Mouse (Mus musculus): ENCODE measurements around the gene Peli1. TPM values are rescaled to one million over a fixed set of nuclear protein-coding genes. Genes with fewer than 3 reads are reported as not detected.

Gene Peli1
- polyA plus RNA-seq, 1 experiment: 8.8 TPM

DNA sequence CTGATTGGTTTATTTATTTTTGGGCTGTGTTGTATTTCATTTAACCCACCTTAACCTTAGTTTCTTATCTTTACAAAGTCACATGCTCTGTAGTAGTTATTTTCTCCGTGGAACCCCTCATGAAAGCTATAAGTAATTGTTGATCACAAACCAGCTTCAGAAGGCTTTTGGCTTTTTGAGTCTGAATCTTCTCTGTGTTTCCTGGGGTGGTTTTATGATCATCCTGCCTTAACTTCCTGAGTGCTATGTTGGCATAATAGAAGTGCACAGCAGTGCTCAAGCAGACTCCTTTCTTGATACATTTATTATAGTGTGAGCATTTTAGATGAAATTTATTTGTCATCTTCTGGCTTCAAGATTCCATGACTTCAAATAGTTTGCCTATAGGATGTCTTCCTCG lies 12.1 kb downstream of the Peli1 start:
- 69% methylated on average over 2 of the region's 2 CpGs for WGBS
- no peak overlapping the region for H3K4me3 ChIP-seq (ENCODE audit: insufficient read depth, low read depth, low read length)
- TF ChIP-seq POLR2A (IDR thresholded peaks at IDR 0.05; ENCODE audit: low read depth, low read length): no peak
- TF ChIP-seq CTCF (conservative IDR thresholded peaks at IDR 0.05; ENCODE audit: insufficient read depth, insufficient read length, low read depth, low read length): no peak
- no peak for DNase-seq
- H3K27ac ChIP-seq (ENCODE audit: insufficient read depth, low read depth, low read length): no peak overlapping the region
- no peaks in the 10 kb centered on the region for H3K36me3 ChIP-seq (ENCODE audit: control insufficient read depth, insufficient read depth, low read length)
- H3K27me3 ChIP-seq (replicated peaks; ENCODE audit: control insufficient read depth, insufficient read depth, low read length): no peaks in the 10 kb centered on the region
- H3K4me1 ChIP-seq (ENCODE audit: control insufficient read depth, insufficient read depth, low read length): peaks cover 8% of the 10 kb centered on the region; the same call in 1 of the 2 replicates

DNA sequence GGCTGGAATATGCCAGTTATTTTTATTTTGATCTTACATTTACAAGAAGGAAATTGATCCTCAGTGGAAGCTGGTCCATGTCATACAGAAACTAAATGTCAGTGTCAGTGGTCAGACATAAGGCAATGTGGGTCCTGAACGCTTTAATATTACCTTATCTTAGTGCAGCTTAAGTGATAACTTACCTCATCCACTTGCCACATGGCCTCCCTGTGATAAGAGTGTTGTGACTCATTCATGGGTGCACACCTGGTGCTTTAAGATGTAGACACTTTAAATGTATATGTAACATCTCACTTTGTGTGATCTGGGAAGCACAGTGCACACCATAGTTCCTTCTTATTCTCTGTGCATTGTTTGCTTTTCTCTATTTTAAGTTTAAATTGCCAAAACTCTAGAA lies 14.3 kb downstream of the Peli1 start:
- Histone ChIP-seq H3K4me3 (ENCODE audit: insufficient read depth, low read depth, low read length) (no peak overlapping the region), H3K4me1 (ENCODE audit: control insufficient read depth, insufficient read depth, low read length) (peaks cover 3% of the 10 kb centered on the region; the same call in 1 of the 2 replicates), H3K36me3 (ENCODE audit: control insufficient read depth, insufficient read depth, low read length) (no peaks in the 10 kb centered on the region), H3K27ac (ENCODE audit: insufficient read depth, low read depth, low read length) (no peak overlapping the region; the same call in 1 of the 2 replicates), H3K27me3 (replicated peaks; ENCODE audit: control insufficient read depth, insufficient read depth, low read length) (no peaks in the 10 kb centered on the region)
- 73% methylated on average over 1 of the region's 1 CpGs for WGBS
- TF ChIP-seq CTCF (conservative IDR thresholded peaks at IDR 0.05; ENCODE audit: insufficient read depth, insufficient read length, low read depth, low read length) (no peak), POLR2A (IDR thresholded peaks at IDR 0.05; ENCODE audit: low read depth, low read length) (no peak)
- DNase-seq: no peak

- Histone ChIP-seq H3K27ac (ENCODE audit: insufficient read depth, low read depth, low read length) (no peak overlapping the region), H3K4me1 (ENCODE audit: control insufficient read depth, insufficient read depth, low read length) (peaks cover 3% of the 10 kb centered on the region; the same call in 1 of the 2 replicates), H3K27me3 (replicated peaks; ENCODE audit: control insufficient read depth, insufficient read depth, low read length) (no peaks in the 10 kb centered on the region), H3K36me3 (ENCODE audit: control insufficient read depth, insufficient read depth, low read length) (no peaks in the 10 kb centered on the region), H3K4me3 (ENCODE audit: insufficient read depth, low read depth, low read length) (no peak overlapping the region)
- 94% methylated on average over 1 of the region's 1 CpGs for WGBS
- TF ChIP-seq CTCF (conservative IDR thresholded peaks at IDR 0.05; ENCODE audit: insufficient read depth, insufficient read length, low read depth, low read length): no peak
- no peak for TF ChIP-seq POLR2A (IDR thresholded peaks at IDR 0.05; ENCODE audit: low read depth, low read length)
- DNase-seq: no peak
Measured at GRCm38 (mm10) chr11:21107120-21107519, 16.0 kb downstream of the Peli1 start.

DNA sequence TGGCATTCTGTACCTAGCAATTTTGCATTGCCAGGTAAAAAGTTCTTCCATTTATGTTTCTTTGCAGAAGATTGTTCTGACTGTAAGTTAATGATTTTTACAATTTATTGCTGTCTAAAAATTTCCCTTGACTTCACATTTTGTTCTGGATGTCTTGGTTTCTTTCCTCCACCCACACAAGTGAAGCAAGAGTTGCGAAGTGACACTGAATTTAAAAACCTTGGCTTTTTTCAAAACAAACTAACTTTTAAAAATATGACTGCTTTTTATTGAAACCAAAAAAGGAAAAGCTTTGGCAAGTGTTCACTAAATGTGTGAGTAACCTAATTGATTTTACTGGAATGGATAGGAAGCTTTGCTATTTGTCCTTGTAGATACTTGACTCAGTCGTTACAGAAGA lies 18.2 kb downstream of the Peli1 start:
- H3K4me1 ChIP-seq (ENCODE audit: control insufficient read depth, insufficient read depth, low read length): peaks cover 3% of the 10 kb centered on the region; the same call in 1 of the 2 replicates
- DNase-seq: no peak
- H3K27me3 ChIP-seq (replicated peaks; ENCODE audit: control insufficient read depth, insufficient read depth, low read length): no peaks in the 10 kb centered on the region
- TF ChIP-seq POLR2A (IDR thresholded peaks at IDR 0.05; ENCODE audit: low read depth, low read length) (no peak), CTCF (conservative IDR thresholded peaks at IDR 0.05; ENCODE audit: insufficient read depth, insufficient read length, low read depth, low read length) (no peak)
- H3K27ac ChIP-seq (ENCODE audit: insufficient read depth, low read depth, low read length): no peak overlapping the region
- WGBS: 64% methylated on average over 2 of the region's 2 CpGs
- no peak overlapping the region for H3K4me3 ChIP-seq (ENCODE audit: insufficient read depth, low read depth, low read length)
- H3K36me3 ChIP-seq (ENCODE audit: control insufficient read depth, insufficient read depth, low read length): no peaks in the 10 kb centered on the region

DNA sequence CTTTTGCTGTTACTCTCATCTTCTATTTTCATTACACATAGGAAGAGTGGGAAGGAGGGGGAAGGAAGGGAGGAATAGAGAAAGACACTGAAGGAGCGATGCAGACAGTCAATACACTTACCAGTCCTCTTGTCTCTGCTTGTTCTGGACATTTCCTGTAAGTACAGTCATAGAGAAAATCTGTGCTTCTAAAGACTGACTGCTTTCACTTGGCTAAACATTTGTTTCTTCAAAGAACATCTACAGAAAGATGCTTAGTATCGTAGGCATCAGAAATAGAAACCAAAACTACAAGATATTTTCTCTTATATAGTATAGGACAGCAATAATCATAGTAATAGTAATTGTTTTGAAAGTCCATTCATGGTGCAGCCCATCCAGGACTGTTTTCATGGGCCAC lies 23.4 kb downstream of the Peli1 start:
- TF ChIP-seq POLR2A (IDR thresholded peaks at IDR 0.05; ENCODE audit: low read depth, low read length) (no peak), CTCF (conservative IDR thresholded peaks at IDR 0.05; ENCODE audit: insufficient read depth, insufficient read length, low read depth, low read length) (no peak)
- 75% methylated on average over 2 of the region's 2 CpGs for WGBS
- no peaks in the 10 kb centered on the region for H3K27me3 ChIP-seq (replicated peaks; ENCODE audit: control insufficient read depth, insufficient read depth, low read length)

GRCm38 (mm10) chr11:21115804-21116203 lies 24.7 kb downstream of the Peli1 start:
- H3K27ac ChIP-seq (ENCODE audit: insufficient read depth, low read depth, low read length): no peak overlapping the region
- no peak for TF ChIP-seq CTCF (conservative IDR thresholded peaks at IDR 0.05; ENCODE audit: insufficient read depth, insufficient read length, low read depth, low read length)
- TF ChIP-seq POLR2A (IDR thresholded peaks at IDR 0.05; ENCODE audit: low read depth, low read length): no peak
- DNase-seq: no peak
- no peaks in the 10 kb centered on the region for H3K27me3 ChIP-seq (replicated peaks; ENCODE audit: control insufficient read depth, insufficient read depth, low read length)
- no peak overlapping the region for H3K4me3 ChIP-seq (ENCODE audit: insufficient read depth, low read depth, low read length)
- peaks cover 5% of the 10 kb centered on the region; the same call in 1 of the 2 replicates for H3K4me1 ChIP-seq (ENCODE audit: control insufficient read depth, insufficient read depth, low read length)
- H3K36me3 ChIP-seq (ENCODE audit: control insufficient read depth, insufficient read depth, low read length): no peaks in the 10 kb centered on the region

More for the DNA sequence above, 23.4 kb downstream of the Peli1 start:
- H3K36me3 ChIP-seq (ENCODE audit: control insufficient read depth, insufficient read depth, low read length): no peaks in the 10 kb centered on the region
- H3K4me3 ChIP-seq (ENCODE audit: insufficient read depth, low read depth, low read length): no peak overlapping the region
- H3K27ac ChIP-seq (ENCODE audit: insufficient read depth, low read depth, low read length): no peak overlapping the region
- DNase-seq: no peak
- H3K4me1 ChIP-seq (ENCODE audit: control insufficient read depth, insufficient read depth, low read length): peaks cover 1% of the 10 kb centered on the region; the same call in 1 of the 2 replicates

- Histone ChIP-seq H3K4me1 (ENCODE audit: control insufficient read depth, insufficient read depth, low read length) (peaks cover 5% of the 10 kb centered on the region; the same call in 1 of the 2 replicates), H3K36me3 (ENCODE audit: control insufficient read depth, insufficient read depth, low read length) (no peaks in the 10 kb centered on the region), H3K27ac (ENCODE audit: insufficient read depth, low read depth, low read length) (no peak overlapping the region), H3K27me3 (replicated peaks; ENCODE audit: control insufficient read depth, insufficient read depth, low read length) (no peaks in the 10 kb centered on the region), H3K4me3 (ENCODE audit: insufficient read depth, low read depth, low read length) (no peak overlapping the region)
- DNase-seq: no peak
- TF ChIP-seq CTCF (conservative IDR thresholded peaks at IDR 0.05; ENCODE audit: insufficient read depth, insufficient read length, low read depth, low read length): no peak
- no peak for TF ChIP-seq POLR2A (IDR thresholded peaks at IDR 0.05; ENCODE audit: low read depth, low read length)
- WGBS: 55% methylated on average over 3 of the region's 3 CpGs
Measured at GRCm38 (mm10) chr11:21116623-21117295, 25.7 kb downstream of the Peli1 start.
